Mouse (Mus musculus): ENCODE results near the gene Pnpla3.

Pnpla3 gene

DNA sequence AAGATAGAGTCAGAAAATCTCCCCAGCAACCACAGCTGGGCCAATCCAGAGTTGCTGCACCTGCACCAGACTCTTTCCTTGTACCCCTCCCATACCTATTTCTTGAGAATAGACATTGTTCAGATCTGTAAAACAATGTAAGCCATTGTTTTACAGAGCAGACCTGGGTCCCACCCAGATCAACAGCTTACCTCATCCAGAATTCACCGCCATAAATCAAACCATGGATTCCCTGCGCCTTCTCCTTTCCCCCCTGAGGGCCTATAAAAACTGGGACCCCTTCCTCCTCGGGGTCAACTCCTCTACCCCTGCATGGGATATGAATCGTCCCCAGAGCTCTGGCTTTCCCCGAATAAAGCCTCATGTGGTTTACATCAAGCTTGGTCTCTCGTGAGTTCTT, 10.1 kb upstream of the Pnpla3 start:
- CTCF ChIA-PET = interaction anchor here in 1 of 4 experiments (1.0 kb wide), 1 partner anchor 601 kb away, joined by 3 read pairs; no protein-coding TSS in a partner anchor
- POLR2A ChIA-PET = interaction anchor here in 2 of 4 experiments (0.6 to 1.9 kb wide), 2 partner anchors 10 to 876 kb away, joined by 4 to 5 read pairs; partner anchors contain the start of gene Pnpla3 (in 1 of the 2)

DNA sequence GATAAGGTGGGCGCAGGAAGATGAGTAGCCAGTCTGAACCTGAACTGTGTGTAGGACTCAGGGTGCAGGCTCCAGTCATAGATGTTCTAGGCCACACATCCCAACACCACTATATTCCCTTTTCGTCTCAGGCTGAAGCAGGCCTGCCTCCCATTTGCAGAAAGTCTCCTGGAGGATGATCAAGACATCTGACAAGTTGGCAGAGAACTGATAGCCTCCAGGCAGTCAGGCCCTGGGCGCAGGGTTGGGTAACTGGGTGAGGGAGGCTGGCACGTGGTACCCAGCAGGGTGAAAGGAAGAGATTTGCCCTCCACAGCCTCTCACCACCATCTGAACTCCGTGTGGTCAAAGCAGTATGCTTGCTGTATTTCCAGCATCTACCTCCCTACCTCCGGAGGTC, 5.8 kb upstream of the Pnpla3 start:
- CTCF ChIA-PET = no interaction called here
- POLR2A ChIA-PET = no interaction called here

- POLR2A ChIA-PET = interaction anchor here in 3 of 4 experiments (0.6 to 3.7 kb wide), 9 partner anchors 19 to 468 kb away, joined by 4 to 42 read pairs (median 7); partner anchors contain the start of gene Samm50 (in 2 of the 3)
- CTCF ChIA-PET = interaction anchor here in 1 of 4 experiments (0.5 kb wide), 1 partner anchor 65 kb away, joined by 4 read pairs; no protein-coding TSS in a partner anchor
Measured at GRCm38 (mm10) chr15:84166818-84167217, 819 bp upstream of the Pnpla3 start.

- POLR2A ChIA-PET = interaction anchor here in 3 of 4 experiments (0.5 to 3.7 kb wide), 46 partner anchors 8 to 1019 kb away, joined by 3 to 46 read pairs (median 5); partner anchors contain the start of genes Samm50 (in 3 of the 3), Pacsin2 (in 1 of the 3), Poldip3 (in 1 of the 3) and Rtl6 (in 1 of the 3)
- CTCF ChIA-PET = interaction anchor here (0.5 to 2.1 kb wide), 29 partner anchors 9 to 506 kb away, joined by 3 to 8 read pairs (median 4); partner anchors contain the start of gene Samm50 (in 2 of the 4)
Measured at GRCm38 (mm10) chr15:84168170-84169161, 829 bp downstream of the Pnpla3 start.

DNA sequence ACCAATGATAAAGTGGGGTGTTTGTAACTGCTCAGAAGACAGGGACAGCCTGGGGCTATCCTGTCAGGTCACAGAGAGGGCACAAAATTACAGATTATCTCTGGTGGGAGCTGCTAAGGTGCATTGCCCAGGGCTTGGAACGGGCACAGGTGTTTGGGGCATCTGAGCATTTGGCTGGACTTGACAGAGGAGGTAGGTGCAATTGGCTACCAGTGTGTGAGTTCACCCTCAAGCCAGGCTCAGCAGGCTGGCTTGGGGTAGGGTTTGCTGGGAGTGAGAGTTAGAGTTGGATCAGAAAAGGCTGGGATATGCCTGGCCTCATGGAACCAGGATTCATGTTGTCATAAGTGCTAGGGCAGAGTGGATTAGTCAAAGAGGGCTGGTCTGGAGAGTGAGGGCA, 1.9 kb downstream of the Pnpla3 start:
- CTCF ChIA-PET = no interaction called here
- POLR2A ChIA-PET = interaction anchor here in 2 of 4 experiments (0.8 to 3.2 kb wide), 3 partner anchors 9 to 49 kb away, joined by 3 to 38 read pairs (median 17); partner anchors contain the start of gene Samm50 (in 1 of the 2)

- POLR2A ChIA-PET = no interaction called here
- CTCF ChIA-PET = interaction anchor here in 1 of 4 experiments (1.2 kb wide), 1 partner anchor 44 kb away, joined by 6 read pairs; no protein-coding TSS in a partner anchor
Measured at GRCm38 (mm10) chr15:84171166-84171565, 3.5 kb downstream of the Pnpla3 start.

GRCm38 (mm10) chr15:84178733-84179132, 11.1 kb downstream of the Pnpla3 start:
- CTCF ChIA-PET = interaction anchor here in 2 of 4 experiments (1.0 to 1.3 kb wide), 2 partner anchors 33 to 43 kb away, joined by 3 to 5 read pairs; no protein-coding TSS in a partner anchor
- POLR2A ChIA-PET = interaction anchor here in 3 of 4 experiments (0.7 to 4.3 kb wide), 8 partner anchors 9 to 509 kb away, joined by 3 to 34 read pairs (median 9); partner anchors contain the start of genes Samm50 (in 3 of the 3) and Pnpla3 (in 2 of the 3)

GRCm38 (mm10) chr15:84182000-84182399, 14.4 kb downstream of the Pnpla3 start:
- ChIA-PET POLR2A (interaction anchor here in 1 of 4 experiments (1.8 kb wide), 1 partner anchor 10 kb away, joined by 6 read pairs; the partner anchor contains the start of gene Samm50), CTCF (no interaction called here)

DNA sequence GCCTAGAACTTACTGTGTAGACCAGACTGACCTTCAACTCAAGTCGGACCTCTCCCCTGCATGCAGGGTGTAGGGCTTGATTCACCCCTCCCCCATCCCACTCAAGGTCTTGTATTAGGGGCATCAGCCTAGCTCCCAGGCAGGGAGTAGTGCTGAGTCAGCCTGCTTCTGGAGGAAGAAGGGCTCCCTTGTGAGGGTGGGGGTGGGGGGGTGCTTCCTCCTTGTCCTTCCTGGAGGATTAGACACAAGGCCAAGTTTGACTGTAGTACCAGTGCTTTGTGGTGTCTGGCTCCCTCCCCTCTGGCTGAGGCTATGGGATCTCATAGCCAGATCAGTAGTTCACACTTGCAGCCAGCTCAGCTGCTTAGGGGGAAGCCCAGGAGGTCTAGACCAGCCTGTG, 16.3 kb downstream of the Pnpla3 start:
- POLR2A ChIA-PET = interaction anchor here (0.6 to 4.2 kb wide), 22 partner anchors 8 to 684 kb away, joined by 3 to 46 read pairs (median 5); partner anchors contain the start of genes Pnpla3 (in 3 of the 4) and Samm50 (in 1 of the 4)
- CTCF ChIA-PET = interaction anchor here (0.5 to 1.7 kb wide), 20 partner anchors 8 to 849 kb away, joined by 3 to 11 read pairs (median 4); partner anchors contain the start of genes Pnpla3 (in 2 of the 4), Samm50 (in 2 of the 4) and Parvb (in 1 of the 4)

DNA sequence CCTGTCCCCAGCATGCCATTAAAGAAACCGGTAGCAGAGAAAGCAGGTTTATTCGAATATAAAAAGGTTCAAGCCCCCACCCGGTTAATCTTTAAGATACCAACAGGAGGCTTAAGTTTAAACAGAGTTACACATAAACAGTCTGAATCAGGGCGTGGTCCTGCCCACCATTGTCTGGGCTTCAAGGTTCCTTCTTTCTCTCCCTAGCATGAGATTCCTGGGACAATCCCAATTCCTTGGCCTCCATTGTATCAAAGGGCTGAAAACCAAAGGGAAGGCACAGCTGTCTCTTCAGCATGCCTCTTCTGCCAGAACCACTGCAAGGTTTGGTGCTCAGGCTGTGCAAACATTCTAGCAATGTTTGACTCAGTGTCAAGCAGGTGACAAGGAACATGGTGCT, 18.6 kb downstream of the Pnpla3 start:
- CTCF ChIA-PET = interaction anchor here (0.6 to 2.9 kb wide), 8 partner anchors 18 to 119 kb away, joined by 3 to 8 read pairs (median 4); partner anchors contain the start of gene Pnpla3 (in 1 of the 4)
- POLR2A ChIA-PET = interaction anchor here (0.9 to 4.2 kb wide), 18 partner anchors 9 to 802 kb away, joined by 3 to 46 read pairs (median 4); partner anchors contain the start of genes Pnpla3 (in 3 of the 4) and 5031439G07Rik (in 1 of the 4)

- POLR2A ChIA-PET = interaction anchor here (0.5 to 6.7 kb wide), 29 partner anchors 8 to 1039 kb away, joined by 3 to 67 read pairs (median 6); partner anchors contain the start of gene Pnpla3 (in 3 of the 4)
- CTCF ChIA-PET = interaction anchor here in 3 of 4 experiments (0.6 to 2.9 kb wide), 8 partner anchors 23 to 567 kb away, joined by 3 to 16 read pairs (median 4); no protein-coding TSS in a partner anchor
Measured at GRCm38 (mm10) chr15:84188887-84189530, 21.4 kb downstream of the Pnpla3 start.

DNA sequence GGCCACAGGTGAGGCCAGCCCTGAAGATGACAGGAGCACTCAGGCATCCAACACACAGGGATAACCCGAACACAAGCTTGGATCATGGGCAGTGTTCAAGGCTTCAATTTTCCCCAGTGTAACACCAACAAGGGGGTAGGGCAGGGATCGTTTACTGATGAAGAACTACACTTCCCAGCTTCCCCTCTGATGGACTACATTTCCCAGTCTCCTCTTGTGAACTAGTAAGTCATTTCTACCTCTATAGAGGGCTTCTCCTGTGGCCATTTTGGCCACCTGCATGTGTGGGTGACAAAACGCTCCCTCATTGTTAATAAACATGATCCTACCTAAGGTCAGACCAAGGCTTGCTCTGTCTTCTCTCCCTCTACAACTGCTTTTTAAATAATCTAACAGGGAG, 22.2 kb downstream of the Pnpla3 start:
- POLR2A ChIA-PET = interaction anchor here (0.5 to 6.7 kb wide), 23 partner anchors 10 to 758 kb away, joined by 3 to 67 read pairs (median 7); partner anchors contain the start of gene Pnpla3 (in 3 of the 4)
- CTCF ChIA-PET = interaction anchor here in 2 of 4 experiments (0.7 to 2.9 kb wide), 4 partner anchors 22 to 117 kb away, joined by 3 to 16 read pairs (median 7); no protein-coding TSS in a partner anchor

DNA sequence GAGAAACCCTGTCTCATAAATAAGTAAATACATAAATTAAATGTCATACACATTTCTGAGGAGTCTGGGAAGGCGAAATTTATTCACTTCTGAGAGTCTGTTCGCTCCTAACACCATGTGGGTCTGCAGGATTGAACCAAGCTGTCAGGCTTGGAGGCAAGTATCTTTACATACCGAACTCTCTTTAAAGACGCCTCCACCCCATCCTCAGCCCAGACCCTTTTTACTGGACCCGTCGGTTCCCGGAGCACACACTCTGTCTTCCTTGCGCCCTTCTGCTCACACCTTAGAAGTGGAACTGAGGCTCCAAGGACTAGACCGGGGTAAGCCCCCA, 24.1 kb downstream of the Pnpla3 start:
- CTCF ChIA-PET = interaction anchor here in 3 of 4 experiments (0.8 to 3.5 kb wide), 19 partner anchors 8 to 408 kb away, joined by 3 to 21 read pairs (median 4); partner anchors contain the start of genes Pnpla3 (in 2 of the 3) and Parvb (in 1 of the 3)
- POLR2A ChIA-PET = interaction anchor here (0.6 to 6.7 kb wide), 52 partner anchors 8 to 1965 kb away, joined by 3 to 67 read pairs (median 5); partner anchors contain the start of genes Pnpla3 (in 3 of the 4), Parvb (in 2 of the 4), Rtl6 (in 2 of the 4) and Poldip3 (in 1 of the 4)

DNA sequence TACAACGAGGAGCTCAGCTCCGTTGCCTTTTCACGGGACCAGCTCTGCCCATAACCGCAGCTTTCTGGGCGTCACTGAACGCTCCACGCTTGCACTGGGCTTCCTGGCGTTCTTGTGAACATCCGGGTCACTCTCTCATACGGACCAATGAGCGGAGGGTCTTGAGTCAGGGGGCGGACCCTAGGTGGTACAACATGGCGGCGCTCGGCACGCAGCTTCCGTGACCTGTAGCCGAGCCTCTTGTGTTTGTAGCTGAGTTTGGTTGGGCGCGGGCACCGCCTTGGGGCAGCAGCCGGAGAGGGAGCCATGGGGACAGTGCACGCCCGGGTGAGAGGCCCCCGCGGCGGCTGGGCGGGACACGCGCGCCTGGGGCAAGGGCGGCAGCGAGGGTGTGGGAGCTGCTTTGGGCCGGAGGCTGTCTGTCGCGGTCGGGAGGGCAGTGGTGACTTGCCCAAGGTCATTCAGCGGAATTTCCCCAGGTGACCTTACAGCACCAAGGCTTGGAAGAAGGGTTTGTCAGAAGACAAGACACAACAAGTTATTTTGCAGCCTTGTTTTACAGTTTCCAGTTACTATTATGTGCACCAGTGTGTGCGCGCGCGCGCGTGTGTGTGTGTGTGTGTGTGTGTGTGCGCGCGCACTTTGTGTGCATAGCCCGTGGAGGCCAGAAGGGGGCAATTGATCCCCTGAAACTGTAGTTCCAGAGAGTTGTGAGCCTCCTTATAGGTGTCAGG, 24.6 kb downstream of the Pnpla3 start, which contains the start of gene Samm50:
Samm50 (plus strand) TSS at position 184 of the 734 bp plus-strand sequence.
- CTCF ChIA-PET = interaction anchor here in 3 of 4 experiments (0.7 to 3.5 kb wide), 22 partner anchors 8 to 1730 kb away, joined by 3 to 21 read pairs (median 4); partner anchors contain the start of genes Pnpla3 (in 2 of the 3) and Parvb (in 1 of the 3)

DNA sequence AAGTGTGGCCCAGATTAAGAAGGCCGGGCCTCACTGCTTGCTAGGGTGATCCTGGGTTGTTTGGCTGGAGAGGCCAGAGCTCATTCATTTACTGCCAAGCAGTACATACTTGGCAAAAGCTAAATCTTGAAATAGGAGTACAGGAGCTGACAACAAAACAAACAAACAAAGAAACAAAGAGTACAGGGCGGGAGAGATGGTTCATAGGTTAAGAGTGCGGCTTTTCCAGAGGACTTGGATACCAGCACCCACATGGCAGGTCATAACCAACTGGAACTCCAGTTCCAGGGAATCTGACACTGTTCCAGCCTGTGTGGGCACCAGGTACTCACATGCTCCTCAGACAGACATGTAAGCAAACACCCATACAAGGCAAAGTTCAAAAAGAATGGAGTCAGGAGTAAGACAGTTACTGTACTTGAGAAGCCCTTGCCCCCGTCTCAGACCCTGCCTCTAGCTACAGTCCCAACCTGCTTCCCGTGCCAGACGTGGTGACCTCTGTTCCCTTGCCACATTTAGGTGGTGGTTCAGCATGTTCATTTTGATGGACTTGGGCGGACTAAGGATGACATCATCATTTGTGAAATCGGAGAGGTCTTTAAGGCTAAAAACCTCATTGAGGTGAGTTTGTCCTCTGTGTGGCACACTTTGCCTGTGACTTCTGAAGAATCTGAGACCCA, 29.0 kb downstream of the Pnpla3 start:
- ChIA-PET POLR2A (interaction anchor here in 3 of 4 experiments (0.6 to 2.0 kb wide), 12 partner anchors 11 to 870 kb away, joined by 3 to 10 read pairs (median 3); partner anchors contain the start of gene Pnpla3 (in 3 of the 3)), CTCF (interaction anchor here (0.6 to 2.6 kb wide), 4 partner anchors 13 to 51 kb away, joined by 3 to 13 read pairs (median 4); partner anchors contain the start of gene Pnpla3 (in 1 of the 4))

More for the DNA sequence above, 24.6 kb downstream of the Pnpla3 start, which contains the start of gene Samm50:
- POLR2A ChIA-PET = interaction anchor here (0.6 to 6.7 kb wide), 57 partner anchors 8 to 1965 kb away, joined by 3 to 67 read pairs (median 5); partner anchors contain the start of genes Pnpla3 (in 3 of the 4), Parvb (in 2 of the 4), Rtl6 (in 2 of the 4) and Poldip3 (in 1 of the 4)

DNA sequence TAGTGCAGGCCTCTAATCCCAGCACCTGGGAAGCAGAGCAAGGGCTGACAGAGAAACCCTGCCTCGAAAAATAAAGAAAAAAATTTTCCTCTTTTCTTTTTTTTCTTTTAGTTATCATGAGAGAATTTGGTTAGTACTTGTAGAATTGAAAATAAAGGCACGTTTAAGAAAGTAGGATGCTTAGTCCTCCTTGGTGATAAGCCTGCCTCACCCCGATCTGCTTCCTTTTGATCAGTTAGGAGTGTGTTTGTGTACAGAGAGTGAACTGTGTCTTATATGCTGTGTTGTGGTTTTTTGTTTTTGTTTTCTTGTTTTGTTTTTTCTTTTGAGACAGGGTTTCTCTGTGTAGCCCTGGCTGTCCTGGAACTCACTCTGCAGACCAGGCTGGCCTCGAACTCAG, 39.7 kb downstream of the Pnpla3 start:
- ChIA-PET CTCF (no interaction called here), POLR2A (interaction anchor here in 2 of 4 experiments (1.2 to 1.6 kb wide), 3 partner anchors 14 to 127 kb away, joined by 3 to 6 read pairs (median 4); no protein-coding TSS in a partner anchor)

Measured in embryonic stem cell, embryonic (primary cell).